Mouse (Mus musculus) heart, adult 11 months (tissue): Measurements from ENCODE around the gene Pgm3.

Source experiments
- DNase-seq: peaks from one replicate; pipeline ENCODE4 v3.0.0; 2022

Gene Pgm3

DNA sequence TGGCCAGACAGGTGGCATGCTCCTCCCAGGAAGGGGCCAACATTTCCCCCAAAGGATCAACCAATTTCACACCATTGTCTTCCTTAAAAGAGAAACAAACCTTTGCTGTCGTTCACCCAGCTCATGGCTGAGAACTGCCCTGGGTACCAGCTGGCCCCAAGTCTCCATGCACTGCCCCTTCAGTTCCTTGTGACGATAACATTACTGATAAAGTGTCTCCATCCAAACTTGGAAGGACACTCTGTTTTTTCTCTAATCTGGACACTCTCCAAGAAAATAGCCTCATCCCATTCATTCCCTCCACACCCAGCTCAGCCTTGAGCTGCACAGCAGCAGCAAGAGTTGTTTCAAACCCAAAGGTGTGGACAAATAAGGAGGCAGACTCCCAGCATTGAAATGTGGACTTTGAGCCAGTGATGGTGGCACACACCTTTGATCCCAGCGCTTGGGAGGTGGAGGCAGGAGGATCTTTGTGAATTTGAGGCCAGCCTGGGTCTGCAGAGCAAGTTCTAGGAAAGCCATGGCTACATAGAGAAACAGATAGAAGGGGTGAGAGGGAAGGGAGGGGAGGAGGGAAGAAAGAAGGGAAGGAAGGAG is 2.2 kb downstream of the Pgm3 start:
- DNase-seq = peak; percentile 90

DNA sequence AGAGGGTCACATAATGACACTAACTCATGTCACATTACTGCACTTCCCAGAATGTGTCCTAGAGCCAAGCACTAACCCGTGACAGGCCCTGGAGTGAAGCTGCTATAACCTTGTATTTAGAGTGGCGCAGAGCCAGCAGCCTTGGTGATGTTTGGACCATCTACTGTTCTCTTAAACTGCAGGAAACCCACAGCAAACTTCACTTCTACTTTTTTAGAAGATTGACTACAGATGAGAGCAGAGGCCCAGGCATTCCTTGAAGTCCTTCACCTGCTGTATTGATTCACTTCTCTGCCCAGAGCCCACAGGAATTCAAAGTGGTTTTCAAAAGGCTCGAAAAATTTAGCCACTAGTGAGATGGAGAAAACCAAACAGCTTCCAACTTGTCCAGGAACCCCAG is 11.1 kb downstream of the Pgm3 start:
- peak; percentile 90 for DNase-seq

DNA sequence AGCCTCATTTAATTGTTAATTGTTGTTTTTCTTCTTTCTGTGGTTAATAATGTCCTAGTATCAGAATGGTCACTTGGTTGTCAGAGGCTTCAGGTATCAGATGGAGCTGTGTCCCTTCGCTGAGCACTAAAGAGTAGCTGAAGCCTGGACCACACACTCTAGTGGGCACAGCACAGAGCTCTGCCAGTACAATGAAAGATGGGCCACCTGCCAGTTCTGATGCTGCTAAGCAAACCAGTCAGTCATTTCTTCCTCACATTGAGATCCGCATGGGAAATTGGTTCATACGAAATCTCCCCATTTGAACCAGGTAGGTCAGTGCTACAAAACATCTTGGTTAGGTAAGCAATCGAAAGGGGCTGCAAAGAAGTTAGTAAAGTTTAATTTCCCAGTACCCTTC is 17.0 kb downstream of the Pgm3 start:
- DNase-seq = peak; percentile 16

DNA sequence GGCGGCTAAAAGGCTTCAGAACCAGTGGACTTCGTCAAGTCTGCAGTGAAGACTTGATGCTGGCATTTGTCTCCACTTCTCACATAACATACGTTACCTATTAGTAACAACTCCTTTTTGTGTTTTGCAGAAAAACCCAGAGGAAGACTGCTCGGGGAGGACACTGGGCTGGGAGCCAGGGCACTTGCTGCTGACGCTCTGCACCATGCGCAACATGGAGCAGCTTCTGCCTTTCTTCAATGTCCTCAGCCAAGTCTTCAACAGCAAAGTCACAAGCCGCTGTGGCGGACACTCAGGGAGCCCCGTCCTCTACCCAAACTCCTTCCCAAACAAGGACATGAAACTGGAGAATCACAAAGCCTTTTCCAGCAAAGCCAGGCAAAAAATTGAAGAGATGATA is 17.8 kb downstream of the Pgm3 start:
- peak; percentile 80 for DNase-seq

DNA sequence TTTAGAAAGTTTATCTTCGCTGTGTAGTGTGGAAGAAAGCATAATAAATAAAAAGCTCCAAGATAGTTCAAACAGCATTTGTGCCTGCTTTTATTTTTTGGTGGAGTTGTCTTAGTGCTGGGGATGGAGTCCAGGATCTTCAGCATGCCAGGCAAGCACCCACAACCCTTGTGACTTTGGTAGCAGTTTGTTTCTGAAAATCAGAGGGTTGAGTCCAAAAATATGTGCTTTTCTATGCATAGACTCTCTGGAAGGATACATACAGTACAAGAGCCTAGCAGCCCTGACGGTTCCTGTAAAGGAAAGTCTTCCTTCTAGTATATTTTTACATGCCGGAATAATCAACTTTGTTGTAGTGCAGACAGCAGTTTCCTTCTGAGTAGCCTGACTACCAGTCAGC is 20.9 kb downstream of the Pgm3 start:
- peak; percentile 60 for DNase-seq

DNA sequence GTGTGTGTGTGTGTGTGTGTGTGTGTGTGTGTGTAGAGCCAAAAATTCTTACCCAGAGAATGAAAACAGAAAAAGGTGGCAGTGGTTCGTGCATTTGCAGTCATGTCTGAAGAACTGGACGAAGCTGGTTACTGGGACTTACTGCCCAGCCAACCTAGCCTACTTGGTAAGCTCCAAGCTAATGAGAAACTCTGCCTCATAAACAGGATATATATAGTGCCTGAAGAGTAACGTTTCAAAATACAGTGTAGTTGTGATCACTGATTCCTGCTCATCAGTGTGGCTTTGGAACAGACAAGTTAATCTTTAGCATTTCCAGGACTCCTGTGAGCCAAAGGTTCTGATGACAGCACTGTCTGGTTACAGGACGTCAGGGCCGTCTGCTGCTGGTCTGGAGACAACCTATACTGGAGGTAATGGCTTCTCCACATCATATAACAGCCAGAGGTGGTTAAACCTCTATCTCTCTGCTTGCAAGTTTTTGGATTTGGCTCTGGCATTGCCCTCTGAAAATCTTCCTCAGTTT is 21.9 kb downstream of the Pgm3 start:
- DNase-seq = peak; percentile 34

DNA sequence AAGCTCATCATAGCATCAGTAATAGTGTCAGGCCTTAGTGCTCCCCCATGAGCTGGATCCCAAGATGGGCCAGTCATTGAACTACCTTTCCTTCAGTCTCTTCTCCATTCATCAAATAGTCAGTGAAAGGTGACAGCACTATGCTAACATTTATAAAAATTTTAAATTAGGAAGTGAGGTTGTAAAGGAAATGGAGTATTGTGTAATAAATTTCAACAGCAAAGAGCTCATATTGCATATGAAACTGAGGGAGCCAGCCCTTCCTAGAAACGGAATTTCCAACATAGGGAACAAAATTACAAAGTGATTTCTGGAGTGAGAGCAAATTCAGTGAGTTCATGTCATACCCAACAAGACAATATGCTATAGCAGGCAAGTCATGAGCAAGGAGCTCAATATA is 27.1 kb downstream of the Pgm3 start:
- peak; percentile 34 for DNase-seq

DNA sequence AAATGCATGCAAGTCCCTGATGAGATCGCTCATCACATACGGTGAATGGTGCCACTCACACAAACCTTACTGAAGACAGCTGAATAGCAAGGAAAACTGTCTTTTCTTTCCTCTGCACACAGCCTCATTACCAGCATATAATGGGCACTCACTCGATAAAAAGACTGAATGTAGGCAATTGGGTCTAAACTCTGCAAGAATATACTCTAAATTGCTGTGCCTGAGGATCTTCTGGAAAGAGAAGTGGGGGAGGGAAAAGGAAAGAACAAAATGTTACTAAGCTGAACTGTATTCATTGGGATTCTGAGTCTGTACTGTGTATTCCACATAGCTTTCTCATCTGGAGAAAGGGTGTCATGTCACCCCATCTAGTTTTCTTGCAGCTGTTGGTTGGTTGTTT is 28.2 kb downstream of the Pgm3 start:
- peak; percentile 49 for DNase-seq

DNA sequence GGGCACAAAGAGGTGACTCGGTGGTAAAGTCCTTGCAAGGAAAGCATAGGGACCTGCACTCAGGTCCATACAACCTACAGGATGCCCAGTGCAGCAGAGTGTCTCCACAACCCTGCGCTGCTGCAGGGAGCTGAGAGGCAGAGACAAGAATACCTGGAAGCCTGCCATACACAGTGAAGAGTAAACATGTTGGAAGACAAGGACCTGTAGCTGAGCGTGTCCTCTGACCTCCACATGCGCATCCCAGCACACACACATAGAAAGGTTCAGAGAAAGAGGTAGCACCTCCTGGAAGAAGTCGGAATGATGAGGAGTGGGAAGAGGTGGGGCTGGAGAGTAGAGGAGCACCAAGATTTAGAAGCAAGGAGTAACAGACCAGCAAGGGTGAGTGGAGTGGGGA is 37.6 kb downstream of the Pgm3 start:
- peak; percentile 72 for DNase-seq

DNA sequence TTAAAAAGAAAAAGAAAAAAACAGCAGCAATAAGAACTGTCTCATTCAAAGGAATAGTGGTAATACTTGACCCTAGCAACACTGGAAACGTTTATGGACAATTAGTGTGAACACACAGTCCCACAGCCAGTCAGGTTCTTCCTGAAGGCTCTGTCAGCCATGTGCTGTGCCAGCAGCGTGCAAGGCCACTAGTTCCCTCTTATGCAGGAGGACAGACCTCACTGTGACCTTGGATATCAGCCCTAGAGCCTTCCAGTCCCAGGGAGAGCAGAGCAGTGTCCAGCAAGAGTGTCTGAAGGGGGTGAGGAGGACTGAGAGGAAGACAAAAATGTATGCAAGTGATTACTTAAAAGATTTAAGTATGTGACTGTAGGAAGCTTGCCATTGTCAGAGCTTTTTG is 46.0 kb downstream of the Pgm3 start:
- DNase-seq = peak; percentile 86

DNA sequence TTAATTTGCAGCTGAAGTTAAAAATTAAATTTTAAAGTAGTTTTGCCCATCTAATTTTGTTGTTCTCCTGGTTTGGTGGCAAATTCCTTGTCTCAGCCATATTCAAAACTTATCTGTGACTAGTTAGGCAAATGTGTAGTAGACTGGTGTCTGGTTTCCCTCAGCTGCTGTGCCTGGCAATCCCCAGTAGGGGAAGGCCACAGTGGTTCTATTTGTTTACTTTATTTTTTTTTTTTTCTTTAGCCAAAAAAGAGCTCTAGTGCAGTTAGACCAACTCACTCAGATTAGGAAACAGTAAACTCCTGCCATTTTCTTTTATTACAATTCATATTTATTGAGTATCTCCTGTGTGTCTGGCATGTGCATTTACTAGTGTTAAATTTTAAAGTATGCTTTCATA is 49.3 kb downstream of the Pgm3 start:
- DNase-seq = peak; percentile 15

DNA sequence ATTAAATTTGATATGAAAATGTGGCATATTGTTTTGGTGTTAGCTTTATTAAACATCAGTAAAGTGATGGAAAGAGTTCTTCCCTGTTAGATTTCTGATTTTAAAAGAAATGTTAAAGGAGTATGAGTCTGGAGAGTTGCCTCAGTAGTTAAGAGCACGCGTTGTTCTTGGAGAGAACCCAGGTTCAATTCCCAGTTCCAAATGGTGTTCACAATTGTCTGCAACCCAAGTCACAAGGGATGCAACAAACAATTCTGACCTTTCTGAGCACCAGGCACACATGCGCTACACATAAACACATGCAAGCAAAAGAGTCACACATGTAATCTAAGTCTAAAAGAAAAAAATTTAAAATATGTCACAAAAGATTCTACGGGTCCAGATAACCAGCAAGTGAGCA is 56.8 kb downstream of the Pgm3 start:
- DNase-seq = peak; percentile 90

DNA sequence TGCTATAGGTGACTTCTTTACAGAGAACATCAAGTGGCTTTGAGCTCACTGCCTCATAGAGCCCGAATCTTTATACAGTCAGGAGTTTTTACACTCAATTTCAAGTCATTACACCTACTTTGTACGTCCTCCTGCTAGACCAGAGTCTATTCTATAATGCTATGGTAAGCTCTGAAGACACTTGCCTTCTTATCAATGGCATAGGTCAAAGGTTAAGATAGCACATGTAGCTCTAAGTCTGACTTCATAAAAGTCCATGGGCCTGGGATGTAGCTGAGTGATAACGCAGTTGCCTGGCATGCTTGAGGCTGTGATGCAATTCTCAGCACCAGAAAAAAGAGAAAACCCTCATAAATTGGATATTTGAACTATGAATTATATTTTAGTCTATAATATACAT is 57.3 kb downstream of the Pgm3 start:
- DNase-seq = peak; percentile 86

DNA sequence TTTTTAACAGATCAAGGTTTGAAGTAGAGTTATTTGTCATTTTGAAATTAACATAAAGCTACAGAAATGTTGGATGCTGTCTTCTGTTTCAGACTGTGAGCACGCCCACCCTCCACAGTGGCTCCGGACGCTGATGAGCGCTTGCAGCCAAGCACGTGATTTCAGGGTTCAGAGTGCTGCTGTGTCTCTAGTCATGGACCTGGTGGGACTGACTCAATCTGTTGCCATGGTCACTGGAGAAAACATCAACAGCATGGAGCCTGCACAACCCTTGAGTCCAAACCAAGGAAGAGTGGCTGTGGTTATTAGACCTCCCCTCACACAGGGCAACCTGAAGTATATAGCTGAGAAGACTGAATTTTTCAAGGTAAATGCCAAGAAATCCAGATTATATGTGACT is 57.9 kb downstream of the Pgm3 start:
- DNase-seq = peak; percentile 92

DNA sequence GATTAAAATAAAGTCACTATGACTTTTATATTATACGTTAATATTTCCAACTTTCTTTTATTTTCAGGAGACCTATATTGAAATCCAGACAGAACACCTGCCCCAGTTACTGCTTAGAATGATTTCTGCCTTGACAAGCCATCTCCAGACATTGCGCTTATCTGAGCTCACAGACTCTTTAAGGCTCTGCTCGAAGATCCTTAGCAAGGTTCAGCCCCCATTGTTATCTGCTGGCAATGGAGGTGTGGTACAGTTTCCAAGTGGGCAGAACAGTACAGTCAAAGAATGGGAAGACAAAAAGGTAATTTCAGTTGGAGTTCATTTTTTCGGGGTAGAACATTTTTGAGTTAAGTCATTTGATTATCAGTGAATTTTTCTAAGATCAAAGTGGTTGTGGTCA is 64.2 kb downstream of the Pgm3 start:
- no peak for DNase-seq
